Mouse (Mus musculus) adipose tissue, adult 10 weeks (tissue): ENCODE measurements around the gene Gm364. TPM values are rescaled to one million over a fixed set of nuclear protein-coding genes. Genes with fewer than 3 reads are reported as not detected.

ENCODE experiments used
- polyA plus RNA-seq: library from polyadenylated mRNA; stranded (reverse); fragments of 350-450 nt; fragmentation: Illumina TruSeq; extraction: RNeasy Lipid Tissue Mini Kit (QIAGEN cat#74804); gene quantifications from one replicate; pipeline ENCODE4 v1.2.3, GENCODE M21; 2014; ENCODE audit warnings: low read depth, low replicate concordance

The Gm364 gene
- polyA plus RNA-seq, result 0.45 TPM

GRCm38 (mm10) chrX:57408769-57409168, at the start of gene Gm364:
TSS of gene Gm364 (plus strand) at chrX:57409154.

GRCm38 (mm10) chrX:57392367-57393246, 16.3 kb upstream of the Gm364 start, which contains the start of gene Rbmx:
TSS of gene Rbmx (minus strand) at chrX:57393036.

GRCm38 (mm10) chrX:57503634-57504033, 94.7 kb downstream of the Gm364 start, which contains the start of gene Gpr101:
TSS of gene Gpr101 (minus strand) at chrX:57503757.

Other genes with a start within 250 kb of the Gm364 start
- not detected for gene Cd40lg, start 197.0 kb upstream of the Gm364 start, polyA plus RNA-seq
- gene Arhgef6, start 70.4 kb upstream of the Gm364 start, polyA plus RNA-seq, result 17.9 TPM
- gene Rbmx, start 16.1 kb upstream of the Gm364 start, polyA plus RNA-seq, result 43.5 TPM
- gene Gpr101, start 94.6 kb downstream of the Gm364 start, polyA plus RNA-seq, result not detected